Mouse (Mus musculus) cerebellum, postnatal 36 days (tissue): Measurements from ENCODE around the gene Ilkap.
A peak's percentile ranks its signal among the peaks of the same experiment; 100 is the strongest.

Experiments
- DNase-seq, 2 experiments: peaks; one replicate each; pipeline ENCODE4 v3.0.0; 2021 to 2022; ENCODE audit warnings: mixed read lengths in 2 of 2

Ilkap gene

DNA sequence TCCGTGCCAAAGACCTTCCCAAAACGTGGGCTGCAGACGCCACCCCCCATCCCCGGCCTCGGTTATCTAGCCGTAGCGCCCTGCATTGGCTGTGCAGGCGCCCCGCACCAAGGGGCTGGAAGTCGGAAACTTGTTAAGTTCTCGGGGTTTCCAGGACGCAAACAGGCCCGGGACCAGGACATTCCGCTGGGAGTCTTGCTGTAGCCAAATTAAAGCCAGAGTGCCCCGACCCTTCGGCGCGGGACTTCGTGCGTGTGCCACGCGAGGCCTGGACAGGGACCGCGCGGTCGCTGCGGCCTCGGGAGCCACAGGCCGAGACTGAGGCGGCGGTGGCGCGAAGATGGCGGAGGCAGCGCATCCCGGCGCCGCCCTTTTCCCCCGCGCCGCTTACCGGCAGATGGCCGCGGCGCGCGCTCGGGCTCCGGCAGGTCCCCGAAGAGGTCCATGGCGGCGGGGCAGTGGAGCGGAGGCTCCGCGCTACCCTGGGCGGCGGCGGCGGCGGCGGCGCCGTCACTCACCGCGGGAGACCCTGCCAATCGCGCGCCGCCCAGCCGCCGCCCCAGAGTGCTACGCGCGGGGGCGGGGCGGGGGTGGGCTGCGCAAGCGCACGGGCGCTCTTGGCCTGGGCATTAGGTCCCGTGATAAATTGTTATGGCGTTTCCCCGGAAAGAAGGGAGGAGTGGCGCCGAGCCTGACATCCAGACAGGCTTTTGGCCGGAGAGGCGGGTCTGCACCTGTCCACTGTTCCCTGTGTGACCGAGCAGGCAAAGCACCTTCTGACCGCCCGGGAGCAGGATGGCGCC, at the start of gene Ilkap:
Gene Ilkap (minus strand): TSS at position 556 of the 803 bp plus-strand sequence.
- DNase-seq, result peak; percentile 83 to 84

DNA sequence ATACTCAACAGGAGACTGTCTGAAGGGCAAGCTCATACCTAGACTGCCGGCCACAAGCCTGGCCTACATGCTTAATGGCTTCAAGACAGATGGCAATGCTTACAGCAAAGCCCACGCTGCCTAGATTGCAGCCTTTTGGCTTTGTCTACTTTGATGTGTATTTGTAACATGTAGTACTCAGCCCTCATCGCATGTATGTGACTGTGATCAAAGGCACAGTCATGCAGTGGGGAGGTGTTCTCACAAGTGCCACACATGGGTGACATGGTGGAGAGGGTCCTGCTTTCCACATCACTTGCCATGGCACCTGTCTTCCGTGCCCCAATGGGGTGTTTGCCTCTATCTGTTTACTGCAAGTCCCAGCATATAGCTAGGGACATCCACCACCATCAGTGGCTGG, 47.9 kb upstream of the Ilkap start:
- no peak for DNase-seq

DNA sequence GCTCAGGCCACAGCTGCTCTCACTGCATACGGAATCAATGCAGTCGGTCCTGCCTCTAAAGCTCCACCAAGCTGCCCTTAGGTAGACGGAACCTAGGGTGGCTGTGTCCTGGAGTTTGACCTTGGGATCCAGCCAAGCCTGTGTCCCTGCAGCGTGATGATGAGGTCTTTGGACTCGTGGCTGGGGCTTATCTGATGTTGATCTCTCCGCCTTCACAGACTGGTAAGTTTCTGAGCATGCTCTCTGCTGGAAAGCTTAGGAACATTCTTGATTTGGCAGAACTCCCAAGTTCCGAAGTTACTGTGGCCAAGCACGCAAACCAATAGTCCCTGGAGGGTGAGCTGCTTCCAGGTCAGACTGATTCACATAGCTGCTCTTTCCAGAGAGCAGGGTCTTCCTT, 47.4 kb upstream of the Ilkap start:
- no peak for DNase-seq

DNA sequence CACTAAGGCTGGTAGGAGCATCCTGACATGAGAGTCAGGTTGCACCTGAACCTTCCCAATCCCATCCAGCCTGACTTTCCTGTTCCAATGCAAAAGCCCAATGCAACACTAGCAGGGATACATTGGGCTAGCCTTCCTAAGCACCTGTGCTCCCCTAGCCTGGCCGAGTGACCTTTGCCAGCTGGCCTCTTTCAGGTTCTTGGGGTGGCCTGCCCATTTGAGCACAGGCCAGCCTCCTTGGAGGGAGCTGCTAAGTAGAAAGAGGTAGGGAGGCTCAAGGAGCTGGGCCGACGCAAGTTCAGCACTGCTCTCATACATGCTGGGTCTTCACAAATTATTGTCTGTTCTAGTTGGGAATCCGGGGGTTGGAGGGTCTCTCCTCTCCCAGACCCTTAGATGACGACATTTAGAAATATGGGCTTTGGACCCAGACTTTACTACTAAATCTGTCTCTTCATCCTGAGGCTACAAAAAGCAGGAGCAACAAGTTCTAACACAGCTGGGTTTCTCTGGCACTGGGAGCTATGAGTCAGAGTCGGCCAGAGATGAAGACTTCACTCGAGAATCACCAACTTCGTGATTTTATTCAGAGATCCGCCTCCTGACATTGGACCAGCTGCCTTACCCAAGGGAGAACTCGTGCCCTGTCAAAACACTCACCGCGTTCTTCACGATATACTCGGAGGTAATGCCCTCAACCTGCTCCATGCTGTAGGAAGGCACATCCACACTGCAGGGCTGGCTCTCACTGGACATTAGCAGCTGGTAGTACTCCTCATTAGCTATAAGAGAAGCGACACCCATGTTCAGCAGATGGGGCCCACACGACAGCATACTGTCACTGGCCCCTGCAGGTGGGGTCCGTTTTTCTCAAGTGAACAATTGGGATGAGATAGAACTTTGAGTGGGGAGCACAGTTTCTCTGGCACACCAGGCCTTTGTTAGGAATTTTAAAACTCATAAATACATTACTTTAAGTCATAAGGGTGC, 46.5 kb upstream of the Ilkap start:
- no peak for DNase-seq

DNA sequence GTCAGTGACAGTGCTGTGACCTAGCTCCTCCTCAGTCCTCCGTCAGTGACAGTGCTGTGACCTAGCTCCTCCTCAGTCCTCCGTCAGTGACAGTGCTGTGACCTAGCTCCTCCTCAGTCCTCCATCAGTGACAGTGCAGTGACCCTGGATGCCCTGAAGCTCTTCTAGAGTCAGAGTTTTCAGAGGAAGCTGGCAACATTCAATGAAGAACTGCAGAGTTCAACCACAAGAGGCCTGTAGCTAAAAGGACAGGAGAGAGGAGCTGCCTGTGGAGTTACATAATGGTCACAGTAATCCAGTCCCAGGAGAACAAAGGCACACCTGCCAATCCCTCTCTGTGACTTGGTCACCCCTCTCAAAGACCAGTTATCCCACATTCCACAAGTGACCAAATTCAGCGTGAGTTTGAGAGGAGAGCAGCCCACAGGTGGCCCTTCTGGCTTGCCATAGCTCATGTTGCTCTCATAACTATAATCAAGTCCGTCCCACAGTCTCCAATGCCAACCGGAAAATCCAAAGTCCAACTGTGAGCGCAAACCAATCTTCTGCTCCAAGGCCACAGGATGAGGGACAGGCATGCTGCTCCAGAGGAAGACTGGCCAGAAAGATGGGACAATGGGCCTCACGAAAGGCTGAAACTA, 43.9 kb upstream of the Ilkap start:
- DNase-seq, result no peak

DNA sequence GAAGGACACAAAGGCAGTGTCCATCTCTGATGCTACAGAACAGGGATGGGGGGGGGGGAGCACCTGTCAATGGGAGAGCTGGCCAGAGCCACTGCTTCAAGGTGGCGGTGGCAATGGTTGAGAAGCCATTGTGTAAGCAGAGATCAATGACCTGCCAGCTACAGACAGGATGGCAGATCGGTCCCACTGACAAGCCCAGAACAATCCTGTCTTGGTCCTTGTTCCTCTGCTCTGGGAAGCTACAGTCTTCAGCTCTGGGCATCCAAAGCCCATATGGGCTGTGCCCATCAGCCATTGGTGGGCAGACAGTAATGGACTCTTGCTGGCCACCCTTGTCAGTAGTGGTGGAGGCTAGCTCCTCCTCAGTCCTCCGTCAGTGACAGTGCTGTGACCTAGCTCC, 43.2 kb upstream of the Ilkap start:
- DNase-seq, result no peak

DNA sequence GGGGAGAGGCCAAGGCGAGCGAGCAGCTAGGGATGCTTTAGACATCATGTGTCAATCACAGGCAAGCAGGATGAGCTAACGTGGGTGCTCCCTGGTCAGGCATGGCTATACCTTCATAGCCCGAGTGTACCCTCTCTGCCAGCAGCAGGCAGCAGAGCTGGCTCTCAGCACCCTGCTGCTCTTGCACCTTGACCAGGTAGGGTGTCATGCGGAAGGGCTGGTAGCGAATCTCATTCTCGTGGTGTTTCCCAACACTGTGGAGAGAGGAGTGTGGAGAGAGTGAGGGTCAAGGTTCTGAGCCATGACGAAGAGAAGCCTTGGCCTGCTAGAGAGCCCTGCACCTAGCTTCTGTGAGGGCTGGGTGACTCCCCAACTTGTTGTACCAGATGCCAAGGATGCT, 41.2 kb upstream of the Ilkap start:
- DNase-seq, result no peak

DNA sequence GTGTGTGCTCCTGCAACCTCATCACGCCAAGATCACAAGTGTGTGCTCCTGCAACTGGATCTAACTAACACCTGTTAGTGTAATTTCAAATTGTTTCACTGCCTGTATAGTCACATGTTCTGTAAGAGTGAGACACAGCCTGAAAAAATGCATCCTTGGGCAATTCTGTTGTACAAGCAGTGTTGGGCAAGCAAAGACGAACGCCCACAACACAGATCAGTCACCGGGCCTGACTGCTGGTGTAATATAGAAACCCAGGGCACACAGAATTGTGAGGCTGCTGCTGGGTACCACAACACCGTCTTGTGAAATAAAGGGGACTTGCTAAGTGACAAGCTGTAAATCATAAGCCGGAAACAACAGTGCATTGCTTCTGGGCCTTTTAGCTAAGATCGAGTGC, 39.0 kb upstream of the Ilkap start:
- DNase-seq, result no peak

DNA sequence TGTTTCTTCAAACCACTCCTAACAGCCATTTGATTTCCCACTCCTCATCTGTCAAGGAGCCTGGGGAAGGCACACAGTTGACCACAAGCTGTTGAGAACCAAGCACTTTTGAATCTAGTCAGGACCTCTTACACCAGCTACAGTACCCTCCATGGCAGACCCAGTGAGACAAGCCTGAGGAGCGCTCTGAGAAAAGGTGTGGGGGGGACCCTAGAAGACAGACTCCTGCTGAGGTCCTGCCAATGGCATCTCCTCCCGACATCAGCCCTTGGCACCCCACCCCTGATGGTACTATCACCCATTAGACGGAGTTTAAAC, 38.4 kb upstream of the Ilkap start:
- DNase-seq, result no peak

DNA sequence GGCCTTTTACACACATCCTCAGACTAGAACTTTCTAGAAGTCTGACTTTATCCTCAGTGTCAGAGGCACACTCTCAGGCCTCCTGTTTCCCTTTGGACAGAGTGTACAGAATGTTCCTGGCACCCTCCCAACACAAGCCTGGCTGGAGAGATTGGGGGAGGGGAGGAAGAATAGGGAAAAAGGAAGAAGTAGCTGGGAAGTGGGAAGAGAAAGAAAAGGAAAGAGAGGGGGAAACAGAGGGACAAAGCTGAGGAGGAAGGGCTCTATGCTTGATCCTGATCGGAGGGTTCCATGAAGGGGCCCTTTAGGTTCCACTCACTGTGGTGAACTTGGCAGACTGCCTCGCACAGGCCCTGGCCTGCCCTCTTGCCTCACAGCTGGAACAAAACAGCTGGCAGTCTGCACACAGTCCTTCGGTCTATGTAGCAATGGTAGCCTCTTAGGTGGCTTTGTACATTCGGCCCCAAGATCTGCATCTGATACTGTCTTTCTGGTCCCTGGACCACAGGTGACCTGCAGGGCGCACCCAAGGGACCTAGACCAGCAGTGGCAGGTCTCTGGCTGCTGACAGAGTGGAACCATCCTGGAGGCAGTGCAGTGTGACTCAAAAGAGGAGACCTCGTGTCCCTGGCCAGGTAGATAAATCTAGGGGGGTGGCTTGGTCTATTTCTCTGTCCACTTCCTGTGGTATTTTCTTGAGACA, 37.9 kb upstream of the Ilkap start:
- DNase-seq, result peak; percentile 37 to 52

DNA sequence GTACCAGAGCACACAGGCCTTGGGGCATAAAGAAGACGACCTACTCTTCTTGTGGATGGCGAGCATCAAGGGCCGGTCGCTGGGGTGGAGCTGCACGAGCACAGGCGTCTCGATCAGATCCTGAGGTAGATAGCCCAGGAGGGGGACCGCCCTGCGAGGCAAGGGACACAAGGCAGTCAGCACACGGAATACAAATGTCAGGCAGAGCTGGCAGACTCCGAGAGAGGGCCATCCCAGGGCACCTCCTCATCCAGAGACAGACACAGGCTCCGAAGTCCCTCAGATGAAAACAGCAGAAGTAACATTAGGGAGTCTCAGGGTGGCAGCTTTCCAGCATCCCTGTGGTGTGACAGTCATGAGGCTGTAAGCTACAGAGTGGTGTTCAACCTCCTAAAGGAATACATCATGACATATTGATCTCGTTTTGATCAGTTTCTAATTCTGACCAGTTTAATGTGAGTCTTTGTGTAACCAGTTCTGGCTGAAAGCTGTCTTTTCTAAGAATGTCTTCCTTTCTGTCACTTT, 37.1 kb upstream of the Ilkap start:
- DNase-seq, result peak; percentile 39 to 42

DNA sequence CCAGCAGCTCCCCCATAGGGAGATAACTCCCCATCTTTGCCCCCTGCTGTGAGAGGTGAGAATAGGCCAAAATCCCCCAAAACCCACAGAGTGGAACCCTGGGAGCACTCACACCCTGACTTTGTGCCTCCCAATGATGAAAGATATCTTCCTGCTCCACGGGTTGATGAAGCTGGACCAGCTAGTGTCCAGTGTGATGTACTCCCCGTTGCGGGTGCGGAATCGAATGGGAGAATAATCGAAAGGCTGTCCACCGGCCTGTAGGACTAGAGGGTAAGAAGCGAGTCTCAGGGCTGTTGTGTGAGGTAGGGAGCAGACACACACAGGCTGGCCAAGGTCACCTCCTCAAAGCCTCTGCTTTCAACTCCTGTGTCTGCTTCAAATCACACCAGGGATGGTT, 36.3 kb upstream of the Ilkap start:
- no peak for DNase-seq

DNA sequence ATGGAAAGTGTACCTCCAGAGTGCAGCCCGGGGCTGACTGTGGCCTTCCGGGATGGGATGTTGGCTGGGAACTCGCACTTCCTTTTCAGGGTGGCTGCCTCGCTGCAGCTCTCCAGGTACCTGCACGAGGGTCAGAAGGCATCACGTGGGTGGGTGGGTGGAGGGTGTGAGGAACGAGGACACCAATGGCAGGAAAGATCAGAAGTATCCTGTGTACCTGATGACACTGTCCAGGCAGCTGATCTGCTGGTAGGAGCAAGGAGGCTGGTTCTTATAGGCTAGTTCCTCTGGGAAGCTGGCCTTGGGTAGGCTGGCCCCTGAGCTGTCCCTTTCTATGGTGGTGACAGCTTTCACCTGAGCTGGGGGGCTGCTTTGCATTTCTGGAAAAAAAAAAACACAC, 32.1 kb upstream of the Ilkap start:
- no peak for DNase-seq

DNA sequence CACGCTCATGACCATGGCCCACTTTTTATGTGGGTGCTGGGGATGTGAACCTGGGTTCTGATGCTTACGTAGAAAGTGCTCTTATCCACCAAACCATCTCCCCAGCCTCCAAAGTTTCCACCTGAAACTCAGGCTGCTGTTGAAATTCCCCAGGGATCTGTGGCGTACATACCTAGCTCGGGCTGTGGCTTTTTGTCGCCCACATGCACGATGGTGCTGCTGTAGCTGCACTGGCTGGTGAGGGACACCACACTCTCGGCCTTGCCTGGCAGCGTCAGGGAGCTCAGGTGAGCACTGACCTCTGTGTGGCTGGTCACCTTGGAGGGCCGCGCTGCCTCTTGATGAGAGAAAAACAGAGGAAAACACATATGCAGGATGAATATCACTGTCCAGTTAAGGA, 30.6 kb upstream of the Ilkap start:
- no peak for DNase-seq

DNA sequence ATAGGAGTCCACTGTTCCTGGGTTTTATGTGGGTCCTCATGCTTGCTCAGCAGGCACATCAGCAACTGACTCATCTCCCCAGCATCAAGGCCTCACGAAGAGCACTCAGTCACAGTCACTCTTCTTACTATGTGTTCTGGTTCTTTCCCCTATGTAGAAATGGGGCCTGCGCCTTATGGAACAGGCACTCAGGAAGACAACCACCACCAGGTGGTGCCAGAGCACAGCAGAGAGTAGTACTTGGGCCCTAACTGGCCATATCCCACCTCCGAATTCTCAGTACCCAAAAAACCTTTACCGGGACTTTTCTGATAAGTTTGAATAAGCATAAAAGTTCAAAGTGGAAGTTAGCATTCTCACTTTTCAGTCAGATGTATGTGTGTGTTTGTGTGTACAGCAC, 30.0 kb upstream of the Ilkap start:
- DNase-seq, result peak; percentile 76 to 81

DNA sequence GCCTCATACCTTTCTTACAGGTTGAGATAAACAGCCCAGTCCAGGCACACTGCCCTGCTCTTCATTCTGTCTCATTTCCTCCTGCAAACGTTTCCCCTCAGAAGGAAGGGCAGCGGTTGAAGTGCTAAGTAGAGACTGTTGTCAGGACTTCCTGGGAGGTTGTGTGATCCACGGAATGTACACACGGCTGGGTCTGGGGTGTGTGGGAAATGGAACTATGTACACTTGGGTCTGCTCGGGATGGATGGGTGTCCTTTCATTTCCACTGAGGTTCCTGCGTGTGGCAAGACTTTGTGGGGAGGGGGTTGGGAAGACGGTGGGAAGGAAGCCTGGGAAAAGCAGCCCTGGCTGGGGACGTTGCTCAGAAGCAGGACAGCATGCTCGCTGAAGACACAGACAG, 27.8 kb upstream of the Ilkap start:
- no peak for DNase-seq

DNA sequence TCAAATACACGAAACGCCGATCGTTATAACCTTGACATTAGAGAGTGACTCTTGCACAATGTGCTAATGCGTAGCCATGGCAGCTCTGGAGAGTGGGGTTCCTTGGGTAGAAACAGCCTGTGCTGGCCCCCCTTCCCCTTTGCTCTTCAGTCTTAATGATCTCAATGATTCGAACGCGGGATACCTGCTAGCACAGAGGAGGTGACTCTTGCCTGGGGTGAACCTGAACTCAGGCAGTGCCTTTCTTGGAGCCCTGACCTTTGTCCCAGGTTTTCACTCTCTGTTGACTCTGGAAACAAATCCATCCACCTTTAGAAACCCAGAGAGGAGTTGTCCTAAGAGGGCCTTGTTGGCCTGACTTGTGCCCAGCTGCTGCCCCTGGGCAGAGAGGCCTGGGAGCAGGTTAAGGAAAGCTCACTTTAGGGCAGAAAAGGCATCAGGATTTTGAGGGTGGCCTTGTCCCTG, 22.0 kb upstream of the Ilkap start:
- no peak for DNase-seq

DNA sequence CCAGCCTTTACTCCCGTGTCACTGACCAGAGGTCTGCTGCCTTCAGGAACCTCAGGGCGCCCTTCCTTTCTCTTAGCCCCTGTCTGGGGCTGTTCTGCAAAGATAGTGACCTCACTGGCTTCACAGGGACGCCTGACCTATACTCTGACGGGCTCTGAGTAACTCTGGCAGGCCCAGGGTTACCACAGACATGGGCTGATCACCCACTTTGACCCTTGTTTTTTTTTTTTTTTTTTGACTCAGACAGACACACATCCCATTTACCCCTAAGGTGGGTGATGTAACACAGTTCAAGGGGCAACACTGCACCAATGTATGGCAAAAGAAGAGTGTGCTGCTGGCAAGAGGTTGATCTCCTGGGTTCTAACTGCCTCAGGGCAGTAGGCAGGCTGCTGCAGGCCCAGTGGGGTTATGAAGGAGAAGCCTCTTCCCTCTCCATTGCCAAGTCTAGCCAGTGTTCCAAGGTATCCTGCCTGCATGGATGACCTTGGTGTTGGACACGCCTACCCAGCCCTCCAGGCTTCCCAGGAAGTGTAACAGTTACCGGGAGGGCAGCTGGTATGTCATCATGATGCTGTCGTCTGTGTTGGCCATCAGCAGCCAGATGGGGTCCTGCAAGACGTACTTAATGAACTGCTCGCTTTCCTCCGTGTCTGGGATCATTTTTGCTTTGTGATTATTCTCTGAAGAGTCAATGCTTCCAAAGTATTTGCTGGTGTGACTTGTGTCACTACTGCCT, 21.4 kb upstream of the Ilkap start:
- DNase-seq, result no peak

DNA sequence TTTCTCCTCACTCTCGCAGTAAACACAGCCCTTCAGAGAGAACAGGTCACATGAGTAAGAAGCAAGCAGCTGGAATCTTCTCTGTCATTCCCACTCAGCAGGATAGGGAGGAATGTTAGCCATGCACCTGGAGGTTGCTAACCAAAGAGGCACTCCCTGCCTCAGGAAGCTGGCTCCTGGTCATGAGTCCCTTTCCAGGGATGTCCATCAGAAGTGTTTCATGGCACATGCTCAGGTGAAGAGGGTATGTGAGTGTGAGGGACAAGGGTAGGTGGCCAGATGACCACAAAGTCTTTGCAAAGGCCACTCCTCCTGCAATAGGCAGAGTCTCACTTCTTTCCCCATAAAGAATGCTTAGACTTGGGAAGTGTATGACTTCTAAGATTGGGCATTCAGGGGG, 19.4 kb upstream of the Ilkap start:
- no peak for DNase-seq

DNA sequence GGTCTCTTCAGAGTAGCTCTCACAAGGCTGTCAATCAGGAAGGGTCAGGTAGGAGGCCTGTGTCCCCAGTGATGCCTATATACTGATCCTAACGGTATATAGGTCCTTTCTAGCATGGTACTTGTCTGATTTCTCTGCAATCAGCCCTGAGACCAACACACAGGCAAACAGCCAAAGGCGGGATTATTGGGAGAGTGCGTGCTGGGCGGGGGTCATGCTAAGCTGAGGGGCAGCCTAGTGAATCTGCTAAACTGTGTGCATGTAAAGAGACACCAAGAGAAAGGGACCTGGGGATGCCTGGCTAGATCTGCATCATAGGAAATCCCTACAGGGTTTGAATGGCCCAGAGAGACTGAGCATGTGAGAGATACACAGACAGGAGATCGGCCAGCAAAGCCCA, 16.7 kb upstream of the Ilkap start:
- DNase-seq, result no peak

DNA sequence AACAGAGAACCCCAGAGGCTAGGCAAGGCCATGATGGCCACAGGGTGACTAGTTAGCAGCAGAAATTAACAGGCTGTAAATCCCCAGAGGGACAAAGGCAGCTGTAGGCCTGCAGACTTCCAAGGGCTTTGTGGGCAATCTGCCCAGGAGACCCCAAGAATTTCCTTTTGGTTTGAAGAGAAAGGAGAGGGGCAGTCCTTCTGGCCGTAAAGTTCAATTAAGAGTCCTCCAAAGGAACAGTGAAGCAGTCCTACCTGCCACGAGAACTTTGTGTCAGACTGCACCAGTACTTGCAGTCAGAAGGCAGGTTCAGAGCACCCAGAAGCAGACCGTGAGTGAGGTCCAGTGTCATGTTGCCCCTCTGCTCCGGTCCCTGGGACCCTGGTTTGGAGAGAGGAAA, 16.3 kb upstream of the Ilkap start:
- DNase-seq, result no peak
